33 mouse cellular contexts compared by ENCODE assay signal in genomic region chr16:81309215-81309614, GRCm38 (mm10).
"Had no signal": no experiment of that assay in that cellular context is flagged by ENCODE, and none has a peak within 500 bp of the region (broad histone marks: within the 10 kb centered on the region; RNA-seq: fewer than 3 reads in every experiment).

No protein-coding gene starts in this region.

- H3K36me3 ChIP-seq: heart, embryonic 10.5 days; heart, embryonic 12.5 days; heart, embryonic 13.5 days; heart, embryonic 15.5 days; hindbrain, embryonic 10.5 days; hindbrain, embryonic 12.5 days; hindbrain, embryonic 13.5 days; hindbrain, embryonic 15.5 days; kidney, embryonic 15.5 days had no signal

- H3K27ac ChIP-seq: heart, embryonic 10.5 days; heart, embryonic 13.5 days; heart, embryonic 15.5 days; hindbrain, embryonic 10.5 days; hindbrain, embryonic 12.5 days; hindbrain, embryonic 13.5 days; hindbrain, embryonic 14.5 days; hindbrain, embryonic 15.5 days; hindbrain, postnatal 0 days; kidney, embryonic 15.5 days; kidney, postnatal 0 days; layer of hippocampus, adult 2 months; left cerebral cortex, adult 2 months had no signal

- H3K9ac ChIP-seq: heart, embryonic 12.5 days; heart, embryonic 13.5 days; heart, embryonic 15.5 days; hindbrain, embryonic 12.5 days; hindbrain, embryonic 13.5 days; hindbrain, embryonic 14.5 days; hindbrain, embryonic 15.5 days; kidney, embryonic 15.5 days had no signal

- DNase-seq: heart, postnatal 10 days; heart, postnatal 14 days; heart, postnatal 36 days; heart, postnatal 4 days; kidney, adult 11 months; kidney, adult 18-20 months; kidney, adult 2 months; kidney, adult 8-10 months; kidney, adult 9 months; kidney, postnatal 10 days; kidney, postnatal 14 days; kidney, postnatal 25 days; kidney, postnatal 36 days; kidney, postnatal 4 days; layer of hippocampus, adult 9-11 months; layer of hippocampus, postnatal 36 days had no signal

- ATAC-seq: hindbrain, embryonic 16.5 days; hindbrain, postnatal 0 days; inflammation-experienced regulatory T-cells, adult 6 months had no signal

- H3K4me2 ChIP-seq: heart, embryonic 11.5 days; heart, embryonic 12.5 days; heart, embryonic 13.5 days; heart, embryonic 15.5 days; hindbrain, embryonic 12.5 days; hindbrain, embryonic 13.5 days; hindbrain, embryonic 14.5 days; hindbrain, embryonic 15.5 days; kidney, embryonic 15.5 days had no signal

- H3K27me3 ChIP-seq: heart, embryonic 12.5 days; heart, embryonic 13.5 days; heart, embryonic 15.5 days; hindbrain, embryonic 12.5 days; hindbrain, embryonic 13.5 days; hindbrain, embryonic 15.5 days; kidney, embryonic 15.5 days had no signal

- H3K4me1 ChIP-seq: heart, embryonic 10.5 days; heart, embryonic 12.5 days; heart, embryonic 13.5 days; heart, embryonic 15.5 days; hindbrain, embryonic 10.5 days; hindbrain, embryonic 12.5 days; hindbrain, embryonic 13.5 days; hindbrain, embryonic 15.5 days; kidney, embryonic 15.5 days had no signal

- H3K9me3 ChIP-seq: heart, embryonic 10.5 days; heart, embryonic 12.5 days; heart, embryonic 13.5 days; heart, embryonic 15.5 days; hindbrain, embryonic 10.5 days; hindbrain, embryonic 12.5 days; hindbrain, embryonic 13.5 days; hindbrain, embryonic 15.5 days; kidney, embryonic 15.5 days had no signal

- H3K4me3 ChIP-seq: heart, embryonic 10.5 days; heart, embryonic 12.5 days; heart, embryonic 13.5 days; heart, embryonic 15.5 days; hindbrain, embryonic 10.5 days; hindbrain, embryonic 12.5 days; hindbrain, embryonic 13.5 days; hindbrain, embryonic 15.5 days; kidney, embryonic 15.5 days; layer of hippocampus, adult 2 months; left cerebral cortex, adult 2 months had no signal
